Mouse (Mus musculus): Measurements from ENCODE around the gene Olfr671. TPM values are rescaled to one million over a fixed set of nuclear protein-coding genes. Genes with fewer than 3 reads are reported as not detected.
"Not testable (repeated sequence)": the region's sequence is repeated elsewhere in the genome, so short reads cannot be mapped to it uniquely, and the experiment has no call there.

Olfr671 gene
- not detected in 2 replicates for polyA plus RNA-seq (2015; fragmentation: Nextera tagmentation; extraction: Ambion mirVana)

DNA sequence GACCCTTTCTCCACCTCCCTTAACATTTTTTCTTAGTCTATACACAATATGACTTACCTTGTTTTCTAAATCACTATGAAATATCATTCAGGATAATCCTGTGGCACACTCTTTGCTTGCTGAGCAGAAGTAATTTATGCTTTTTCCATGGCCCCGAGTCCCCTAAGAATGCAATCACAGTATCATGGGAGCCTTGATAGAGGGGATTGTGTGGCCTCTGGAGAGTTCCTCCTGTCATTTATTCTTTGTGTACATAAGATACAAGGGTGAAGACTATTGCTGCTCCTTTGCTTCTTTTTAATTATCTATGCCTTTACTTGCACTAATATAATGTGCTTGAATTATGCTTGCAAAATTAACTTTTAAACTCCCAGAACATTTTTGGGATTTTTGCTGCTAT lies at the start of gene Olfr671:
Olfr671 (minus strand) TSS at position 101 of the 400 bp plus-strand sequence.
- Histone ChIP-seq H3K9me3 (replicated peaks; ENCODE audit: low read length) (no peaks in the 10 kb centered on the region), H3K4me3 (replicated peaks; ENCODE audit: low read depth, low read length) (no peak within 1 kb of the TSS), H3K36me3 (ENCODE audit: insufficient read depth, low read length) (no peaks in the 10 kb centered on the region), H3K9ac (ENCODE audit: low read depth, low read length) (no peak within 1 kb of the TSS), H3K4me1 (replicated peaks; ENCODE audit: insufficient read depth, low read length) (no peaks in the 10 kb centered on the region), H3K4me2 (ENCODE audit: low read length) (no peak within 1 kb of the TSS), H3K27ac (no peak within 1 kb of the TSS), H3K27me3 (ENCODE audit: insufficient read depth, low read length) (no peaks in the 10 kb centered on the region)
- no peak for TF ChIP-seq CTCF (IDR thresholded peaks at IDR 0.05; ENCODE audit: low read depth)
- WGBS: 68% methylated on average over 1 of the region's 1 CpGs
- ATAC-seq (replicated peaks; ENCODE audit: low FRiP score, low read depth) (no peak), DNase-seq (ENCODE audit: low spot score) (no peak)

- H3K9ac ChIP-seq (ENCODE audit: low read depth, low read length): no peak within 1 kb of the TSS
- ATAC-seq (replicated peaks; ENCODE audit: low FRiP score, low read depth) (no peak), DNase-seq (ENCODE audit: low spot score) (no peak)
- H3K27me3 ChIP-seq (ENCODE audit: insufficient read depth, low read length): no peaks in the 10 kb centered on the region
- no peaks in the 10 kb centered on the region for H3K4me1 ChIP-seq (replicated peaks; ENCODE audit: insufficient read depth, low read length)
- H3K36me3 ChIP-seq (ENCODE audit: insufficient read depth, low read length): no peaks in the 10 kb centered on the region
- H3K4me2 ChIP-seq (ENCODE audit: low read length): no peak within 1 kb of the TSS
- no peak within 1 kb of the TSS for H3K27ac ChIP-seq
- 64% methylated on average over 1 of the region's 1 CpGs for WGBS
- H3K4me3 ChIP-seq (replicated peaks; ENCODE audit: low read depth, low read length): no peak within 1 kb of the TSS
- no peaks in the 10 kb centered on the region for H3K9me3 ChIP-seq (replicated peaks; ENCODE audit: low read length)
- no peak for TF ChIP-seq CTCF (IDR thresholded peaks at IDR 0.05; ENCODE audit: low read depth)
Observed at GRCm38 (mm10) chr7:105028360-105028759, 49.4 kb upstream of the Olfr671 start, which contains the start of gene Olfr675. TSS of gene Olfr675 (minus strand) at chr7:105028460.

- 94% methylated on average over 1 of the region's 1 CpGs for WGBS
- Histone ChIP-seq H3K27me3 (ENCODE audit: insufficient read depth, low read length) (no peaks in the 10 kb centered on the region), H3K9ac (ENCODE audit: low read depth, low read length) (no peak overlapping the region), H3K27ac (no peak overlapping the region), H3K4me2 (ENCODE audit: low read length) (no peak overlapping the region), H3K4me1 (replicated peaks; ENCODE audit: insufficient read depth, low read length) (no peaks in the 10 kb centered on the region), H3K36me3 (ENCODE audit: insufficient read depth, low read length) (no peaks in the 10 kb centered on the region), H3K9me3 (replicated peaks; ENCODE audit: low read length) (no peaks in the 10 kb centered on the region), H3K4me3 (replicated peaks; ENCODE audit: low read depth, low read length) (no peak overlapping the region)
- TF ChIP-seq CTCF (IDR thresholded peaks at IDR 0.05; ENCODE audit: low read depth): peak; percentile 24; the same call in 1 of the 2 replicates
- DNase-seq (ENCODE audit: low spot score) (no peak), ATAC-seq (replicated peaks; ENCODE audit: low FRiP score, low read depth) (no peak)
Observed at GRCm38 (mm10) chr7:105022530-105022929, 43.6 kb upstream of the Olfr671 start.

DNA sequence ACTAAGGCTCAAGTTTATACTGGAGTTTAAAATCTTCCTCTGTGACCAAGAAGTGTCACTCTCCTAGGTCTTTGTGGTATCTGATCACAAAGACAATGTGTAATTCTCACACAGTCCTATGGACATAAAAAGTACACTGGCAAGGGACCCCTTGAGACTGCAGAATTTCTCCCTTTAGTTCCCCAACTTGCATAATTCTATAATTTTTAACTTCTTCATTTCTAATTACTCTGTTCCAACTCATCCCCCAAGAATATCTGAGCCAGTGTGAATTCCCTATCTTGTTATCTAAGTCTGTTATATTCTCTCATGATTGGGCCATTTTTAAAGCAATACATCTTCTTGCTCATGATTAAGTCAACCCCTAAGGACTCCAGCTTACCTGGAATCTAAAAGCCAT lies 23.0 kb upstream of the Olfr671 start, which contains the start of gene Olfr672:
Olfr672 (minus strand) TSS at position 101 of the 400 bp plus-strand sequence.
- DNase-seq (ENCODE audit: low spot score) (no peak), ATAC-seq (replicated peaks; ENCODE audit: low FRiP score, low read depth) (no peak)
- Histone ChIP-seq H3K27me3 (ENCODE audit: insufficient read depth, low read length) (no peaks in the 10 kb centered on the region), H3K27ac (no peak within 1 kb of the TSS), H3K4me1 (replicated peaks; ENCODE audit: insufficient read depth, low read length) (no peaks in the 10 kb centered on the region), H3K9ac (ENCODE audit: low read depth, low read length) (no peak within 1 kb of the TSS), H3K4me3 (replicated peaks; ENCODE audit: low read depth, low read length) (no peak within 1 kb of the TSS), H3K9me3 (replicated peaks; ENCODE audit: low read length) (no peaks in the 10 kb centered on the region), H3K36me3 (ENCODE audit: insufficient read depth, low read length) (no peaks in the 10 kb centered on the region), H3K4me2 (ENCODE audit: low read length) (no peak within 1 kb of the TSS)
- TF ChIP-seq CTCF (IDR thresholded peaks at IDR 0.05; ENCODE audit: low read depth): no peak

- not testable (repeated sequence) for H3K36me3 ChIP-seq (ENCODE audit: insufficient read depth, low read length); H3K9ac ChIP-seq (ENCODE audit: low read depth, low read length); H3K27me3 ChIP-seq (ENCODE audit: insufficient read depth, low read length); H3K27ac ChIP-seq; DNase-seq (ENCODE audit: low spot score); H3K4me2 ChIP-seq (ENCODE audit: low read length); ATAC-seq (replicated peaks; ENCODE audit: low FRiP score, low read depth); H3K4me1 ChIP-seq (replicated peaks; ENCODE audit: insufficient read depth, low read length); H3K9me3 ChIP-seq (replicated peaks; ENCODE audit: low read length); H3K4me3 ChIP-seq (replicated peaks; ENCODE audit: low read depth, low read length)
- 63% methylated on average over 2 of the region's 2 CpGs for WGBS
Observed at GRCm38 (mm10) chr7:104972507-104972906, 6.4 kb downstream of the Olfr671 start.

DNA sequence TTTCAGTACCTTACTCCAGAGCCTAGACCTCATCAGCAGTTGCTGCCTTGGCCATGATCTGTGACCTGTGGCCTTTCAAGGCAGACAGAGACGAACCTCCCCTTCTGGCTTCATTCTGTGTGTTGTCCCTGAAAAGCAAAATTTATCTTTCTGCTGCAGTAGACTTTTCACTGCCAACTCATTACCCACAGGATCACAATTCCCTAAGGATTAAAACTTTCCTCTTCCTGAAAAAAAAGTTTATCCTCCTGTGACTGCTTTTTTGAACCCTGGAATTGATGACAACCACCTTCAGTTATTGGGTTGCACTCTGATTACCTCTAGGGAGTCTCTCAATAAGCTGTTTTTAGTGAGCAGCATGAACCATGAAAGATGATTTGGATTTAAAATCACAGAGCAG lies 16.4 kb downstream of the Olfr671 start, which contains the start of gene Olfr670:
Olfr670 (minus strand) TSS at position 101 of the 400 bp plus-strand sequence.
- no peak within 1 kb of the TSS for H3K4me3 ChIP-seq (replicated peaks; ENCODE audit: low read depth, low read length)

DNA sequence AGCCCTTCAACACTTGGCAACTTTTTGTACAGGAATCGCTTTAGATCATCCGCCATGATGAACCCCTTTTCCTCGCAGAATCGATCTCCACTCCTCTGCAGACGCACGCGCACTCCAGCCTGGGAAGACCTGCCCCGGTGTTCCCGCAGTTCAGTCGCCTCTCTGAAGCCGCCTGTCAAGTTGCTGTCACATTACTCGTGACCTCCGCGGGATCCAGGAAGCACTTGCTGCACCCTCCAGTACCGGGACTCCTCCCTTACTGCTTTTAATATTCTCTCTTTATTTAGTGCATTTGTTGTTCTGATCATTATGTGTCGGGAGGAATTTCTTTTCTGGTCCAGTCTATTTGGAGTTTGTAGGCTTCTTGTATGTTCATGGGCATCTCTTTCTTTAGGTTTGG lies 28.7 kb downstream of the Olfr671 start:
- H3K9ac ChIP-seq (ENCODE audit: low read depth, low read length); ATAC-seq (replicated peaks; ENCODE audit: low FRiP score, low read depth): not testable (repeated sequence)
- WGBS: 91% methylated on average over 16 of the region's 16 CpGs

More for the DNA sequence above, 16.4 kb downstream of the Olfr671 start, which contains the start of gene Olfr670:
- 13% methylated on average over 1 of the region's 1 CpGs for WGBS
- Histone ChIP-seq H3K4me2 (ENCODE audit: low read length) (no peak within 1 kb of the TSS), H3K27ac (no peak within 1 kb of the TSS), H3K9me3 (replicated peaks; ENCODE audit: low read length) (no peaks in the 10 kb centered on the region), H3K4me1 (replicated peaks; ENCODE audit: insufficient read depth, low read length) (no peaks in the 10 kb centered on the region), H3K9ac (ENCODE audit: low read depth, low read length) (no peak within 1 kb of the TSS), H3K36me3 (ENCODE audit: insufficient read depth, low read length) (no peaks in the 10 kb centered on the region), H3K27me3 (ENCODE audit: insufficient read depth, low read length) (no peaks in the 10 kb centered on the region)
- no peak for DNase-seq (ENCODE audit: low spot score)
- no peak for ATAC-seq (replicated peaks; ENCODE audit: low FRiP score, low read depth)
- no peak for TF ChIP-seq CTCF (IDR thresholded peaks at IDR 0.05; ENCODE audit: low read depth)

More for the DNA sequence above, 28.7 kb downstream of the Olfr671 start:
- H3K27me3 ChIP-seq (ENCODE audit: insufficient read depth, low read length); H3K4me2 ChIP-seq (ENCODE audit: low read length); DNase-seq (ENCODE audit: low spot score); H3K36me3 ChIP-seq (ENCODE audit: insufficient read depth, low read length); H3K4me1 ChIP-seq (replicated peaks; ENCODE audit: insufficient read depth, low read length); H3K9me3 ChIP-seq (replicated peaks; ENCODE audit: low read length); H3K27ac ChIP-seq; H3K4me3 ChIP-seq (replicated peaks; ENCODE audit: low read depth, low read length): not testable (repeated sequence)

All from kidney, postnatal 0 days (tissue).